Mouse (Mus musculus) adrenal gland, adult 8-10 months (tissue): ENCODE results near the gene Vps53. TPM values are rescaled to one million over a fixed set of nuclear protein-coding genes. Genes with fewer than 3 reads are reported as not detected.

Experiments
- DNase-seq: peaks from one replicate; pipeline ENCODE4 v3.0.0; 2022
- total RNA-seq, 4 experiments: library from RNA; stranded (reverse); gene quantifications; 2 replicates each; pipeline ENCODE4 v1.2.4; 2022

Gene Vps53
- total RNA-seq, 4 experiments from 2014 or later, result 53.9 to 64.1 (median 55.8) TPM

GRCm38 (mm10) chr11:76167079-76167765, 12.2 kb downstream of the Vps53 start:
- peak; percentile 85 for DNase-seq

DNA sequence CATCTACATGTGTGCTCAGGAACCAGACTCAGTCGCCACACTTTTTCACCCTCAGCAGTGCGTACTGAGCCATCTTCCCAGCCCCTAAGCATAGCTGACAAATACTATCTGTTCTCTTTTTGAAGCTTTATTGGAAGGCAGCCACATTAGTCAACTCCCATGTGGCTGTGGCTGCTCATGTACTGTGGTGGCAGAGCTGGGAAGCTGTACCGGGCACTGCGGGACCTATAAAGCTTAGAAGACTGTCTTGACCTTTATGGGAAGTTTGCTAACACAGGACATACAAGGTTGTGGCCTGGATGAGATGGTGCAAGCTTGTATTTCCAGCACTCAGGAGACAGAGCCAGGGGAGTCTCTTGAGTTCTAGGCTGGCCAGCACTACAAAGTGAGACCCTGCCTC, 12.8 kb downstream of the Vps53 start:
- peak; percentile 20 for DNase-seq

DNA sequence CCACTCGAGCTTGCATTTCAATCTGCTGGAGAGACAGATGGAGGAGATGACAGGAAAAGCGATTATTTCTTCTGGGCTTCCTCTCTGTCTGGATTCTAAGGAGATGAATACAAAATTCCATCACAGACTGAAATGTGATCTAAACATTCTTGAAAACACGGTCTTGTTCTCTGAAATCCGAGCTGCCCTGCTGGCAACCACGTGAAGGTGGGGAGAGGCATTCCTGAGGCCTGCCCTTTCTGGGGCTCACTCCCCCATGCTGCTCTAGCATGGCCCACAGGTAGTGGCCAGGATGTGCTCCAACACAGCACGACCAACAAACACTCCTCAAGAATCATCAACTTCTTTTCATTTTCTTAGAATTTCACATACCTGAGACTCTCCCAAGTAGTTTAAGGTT, 19.2 kb downstream of the Vps53 start:
- no peak for DNase-seq

DNA sequence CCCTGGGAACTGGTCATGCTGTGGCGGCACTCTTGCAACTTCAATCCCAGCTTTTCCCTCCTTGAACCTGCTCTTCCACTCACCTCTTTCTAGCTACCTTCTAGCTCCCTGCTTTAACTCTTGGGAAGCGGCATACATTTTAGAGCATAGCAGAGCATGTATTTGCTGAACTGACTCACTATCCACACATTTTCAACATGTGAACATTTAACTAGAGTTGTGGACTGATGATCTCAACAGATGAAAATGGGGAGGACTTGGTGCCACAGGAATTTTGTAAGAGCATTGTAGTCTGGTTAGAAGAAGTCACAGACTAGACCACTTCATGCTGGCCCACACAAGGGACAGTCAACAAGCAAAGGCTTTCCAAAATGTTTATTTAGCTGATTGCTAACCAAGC, 21.1 kb downstream of the Vps53 start:
- no peak for DNase-seq

DNA sequence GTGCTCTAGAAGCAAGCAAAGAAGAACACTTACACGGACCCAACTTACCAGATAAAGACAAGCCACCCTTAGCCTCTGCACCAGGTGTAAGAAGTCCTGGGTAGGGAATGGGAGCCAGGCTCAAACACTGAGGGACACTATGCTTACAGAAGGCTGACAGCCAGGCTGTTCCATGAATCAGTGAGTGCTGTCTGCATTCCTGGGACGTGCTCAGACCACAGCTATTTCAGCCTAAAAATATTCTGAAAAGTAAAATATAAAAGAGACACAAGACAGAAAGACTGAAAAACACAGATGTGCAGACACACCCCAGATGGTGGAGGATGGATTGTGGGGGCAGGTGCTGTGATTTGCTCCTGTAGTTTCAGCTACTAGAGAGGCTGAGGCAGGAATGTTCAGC, 24.6 kb downstream of the Vps53 start:
- DNase-seq, result no peak

DNA sequence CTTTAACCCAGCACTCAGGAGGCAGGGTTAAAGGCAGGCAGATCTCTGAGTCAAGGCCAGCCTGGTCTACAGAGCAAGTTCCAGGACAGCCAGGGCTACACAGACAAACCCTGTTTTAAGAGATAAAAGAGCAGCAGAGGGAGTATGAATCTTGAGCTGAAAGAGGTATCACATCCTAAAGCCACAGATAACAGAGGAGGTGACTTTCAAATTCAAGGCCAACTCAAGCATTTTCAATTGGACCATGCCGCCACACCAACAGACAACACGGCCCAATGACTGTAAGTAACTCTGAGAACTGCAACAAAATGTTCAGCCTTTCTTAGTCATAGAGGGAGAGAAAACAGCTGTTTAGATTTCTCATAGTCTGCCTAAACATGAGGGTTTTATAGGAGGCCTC, 25.2 kb downstream of the Vps53 start:
- no peak for DNase-seq

GRCm38 (mm10) chr11:76153236-76153951, 26.1 kb downstream of the Vps53 start:
- DNase-seq, result no peak

GRCm38 (mm10) chr11:76150980-76151379, 28.5 kb downstream of the Vps53 start:
- no peak for DNase-seq

DNA sequence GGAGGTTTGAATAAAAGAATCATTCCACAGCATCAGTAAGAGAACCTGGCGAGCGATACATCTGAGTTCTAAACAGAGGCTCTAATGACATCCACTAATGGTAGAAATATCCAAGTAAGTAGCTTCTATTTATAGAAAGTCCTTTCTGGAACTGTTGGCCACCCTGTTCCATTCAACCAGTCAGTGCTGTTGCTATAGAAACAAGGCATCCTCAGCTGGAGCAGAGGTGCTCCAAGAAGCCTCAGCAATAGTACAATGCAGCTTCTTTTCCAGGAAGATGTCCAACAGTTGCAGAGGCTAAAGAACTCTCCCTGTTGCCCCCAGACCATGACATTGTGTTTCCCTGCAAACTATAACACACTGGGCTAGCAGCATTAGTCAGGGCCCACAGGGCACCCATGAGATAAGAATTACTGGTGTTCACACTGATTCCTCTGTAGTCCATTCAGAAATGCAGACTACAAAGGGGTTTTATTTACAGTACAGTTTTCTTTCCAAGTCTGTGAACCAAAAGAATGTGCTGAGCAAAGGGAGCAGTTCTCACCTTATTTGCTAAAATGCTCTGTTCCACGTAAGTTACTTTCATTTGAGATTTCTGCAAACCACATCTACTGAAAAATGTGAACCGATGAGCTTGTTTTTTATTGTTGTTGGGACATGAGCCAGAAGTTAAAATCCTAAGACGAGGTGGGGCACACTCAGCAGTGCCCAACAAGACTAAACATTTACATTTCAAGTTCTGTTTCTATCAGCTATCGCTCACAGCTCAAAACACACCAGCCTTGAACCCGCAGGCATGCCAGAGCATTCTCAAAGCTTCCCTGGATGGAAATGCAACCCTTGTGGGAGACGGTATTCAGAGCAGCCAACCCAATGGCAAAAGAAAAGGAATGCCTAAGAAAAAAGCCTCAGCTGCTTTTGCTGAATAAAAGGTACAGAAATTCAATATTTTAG, 31.1 kb downstream of the Vps53 start:
- no peak for DNase-seq

DNA sequence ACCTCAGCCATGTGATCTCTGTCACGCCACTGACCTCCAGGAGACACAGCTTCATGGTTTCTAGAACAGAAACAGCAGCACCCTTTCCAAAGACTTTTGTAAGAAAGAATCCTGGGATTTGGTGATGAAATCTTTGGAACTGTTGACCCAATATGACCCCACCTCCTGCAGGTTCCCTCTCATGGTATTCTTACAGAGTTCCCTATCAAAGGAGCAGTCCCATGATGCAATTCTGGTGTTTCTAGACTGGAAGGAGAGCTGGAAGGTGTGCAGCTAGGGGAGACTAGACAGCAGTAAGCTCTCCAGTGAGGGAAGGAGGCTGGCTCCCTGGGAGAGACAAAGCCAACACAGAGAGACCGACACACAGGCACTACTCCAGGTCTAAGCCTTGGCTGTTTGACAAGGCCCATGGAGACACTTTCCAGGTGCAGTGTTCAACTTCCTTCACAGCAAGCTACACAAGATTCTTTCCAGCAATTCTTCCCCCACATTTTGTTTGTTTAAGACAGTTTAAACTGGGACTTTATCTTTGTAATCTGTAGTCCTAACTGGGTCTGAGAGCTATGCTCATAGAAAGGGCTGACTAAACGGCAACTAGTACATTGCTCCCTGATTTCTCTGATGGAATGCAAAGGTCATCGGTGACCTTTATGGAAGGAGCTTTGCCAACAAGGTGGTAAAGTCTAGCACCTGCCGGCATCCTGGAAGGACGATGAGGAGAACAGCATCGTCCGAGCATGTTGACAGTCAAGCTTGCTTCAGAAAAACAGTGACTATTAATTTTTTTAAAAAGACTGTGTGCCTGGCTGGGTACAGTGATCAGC, 33.0 kb downstream of the Vps53 start:
- no peak for DNase-seq

DNA sequence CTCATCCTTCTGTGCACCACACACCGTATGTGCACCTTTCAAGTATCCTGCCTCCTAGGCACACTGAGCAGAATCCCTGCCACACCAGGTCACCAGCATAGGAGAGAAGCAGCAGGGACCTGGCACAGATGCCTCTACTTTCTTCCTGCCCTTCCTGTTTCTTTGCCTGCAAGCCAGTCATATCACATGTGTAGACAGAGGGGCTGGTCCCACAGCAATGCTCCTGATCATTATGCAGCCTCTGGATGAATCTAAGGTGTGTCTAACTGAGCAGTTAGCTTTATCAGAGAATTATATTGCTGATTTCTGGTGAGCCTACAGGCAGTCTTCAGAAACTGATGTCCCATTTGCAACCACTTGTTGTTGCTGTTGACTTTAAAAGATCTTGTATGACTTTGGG, 34.3 kb downstream of the Vps53 start:
- no peak for DNase-seq

- no peak for DNase-seq
These were observed 35.1 kb downstream of the Vps53 start for GRCm38 (mm10) chr11:76144386-76144785.

GRCm38 (mm10) chr11:76137996-76138395, 41.5 kb downstream of the Vps53 start:
- DNase-seq, result no peak

DNA sequence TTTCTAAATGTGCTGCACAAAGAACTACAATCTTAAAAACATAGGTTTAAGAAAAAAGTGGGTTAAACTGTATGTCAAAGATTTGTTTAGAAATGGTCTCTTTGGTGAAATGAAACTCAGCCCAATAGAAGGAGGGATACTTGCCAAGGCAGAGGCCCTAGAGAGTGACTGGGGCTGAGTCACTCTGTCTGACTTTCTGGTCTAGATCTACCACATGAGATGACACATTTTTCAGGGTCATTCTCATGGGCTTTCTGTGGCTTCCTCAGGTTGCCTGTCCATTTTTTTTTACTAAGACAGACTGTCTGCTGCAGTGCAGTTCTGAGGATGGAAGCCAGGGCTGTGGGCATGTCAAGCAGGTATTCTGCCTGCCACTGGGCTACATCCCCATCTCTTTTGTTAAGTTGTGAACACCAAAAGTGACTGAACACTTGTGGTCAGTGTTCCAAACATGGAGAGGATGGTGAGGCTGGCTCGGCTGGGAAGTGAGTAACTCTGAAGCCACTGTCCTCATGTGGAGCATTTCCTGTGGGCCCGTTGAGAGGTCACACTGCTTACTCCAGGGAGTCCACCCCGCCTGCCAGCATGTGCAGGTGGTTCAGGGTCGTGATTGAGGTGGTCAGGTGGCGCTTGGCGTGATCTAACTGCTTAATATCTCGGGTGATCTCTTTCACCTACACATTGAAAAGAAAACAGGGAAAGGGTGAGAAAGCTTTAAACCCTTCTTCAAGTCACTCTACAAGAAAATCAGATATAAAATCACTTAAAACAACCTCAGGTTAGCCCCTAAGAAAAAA, 43.6 kb downstream of the Vps53 start:
- DNase-seq, result peak; percentile 54

DNA sequence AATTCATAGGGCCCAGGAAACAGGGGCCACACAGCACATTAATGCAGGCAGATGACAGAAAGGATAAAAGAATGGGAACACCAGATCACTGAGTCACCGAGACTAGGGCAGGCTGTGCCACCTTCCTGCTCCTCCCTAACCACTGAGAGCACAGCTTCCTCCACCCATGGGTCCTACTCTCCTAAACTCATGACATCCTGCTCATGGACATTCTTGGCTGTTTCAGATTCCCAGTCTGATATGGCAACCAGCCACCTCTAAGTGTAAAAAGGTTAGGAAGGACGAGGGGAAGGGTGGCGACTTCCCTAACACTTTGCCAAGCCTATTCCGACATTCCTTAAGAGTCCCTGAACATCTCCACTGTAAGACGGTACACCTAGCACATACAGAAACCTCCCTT, 48.6 kb downstream of the Vps53 start:
- peak; percentile 34 for DNase-seq

DNA sequence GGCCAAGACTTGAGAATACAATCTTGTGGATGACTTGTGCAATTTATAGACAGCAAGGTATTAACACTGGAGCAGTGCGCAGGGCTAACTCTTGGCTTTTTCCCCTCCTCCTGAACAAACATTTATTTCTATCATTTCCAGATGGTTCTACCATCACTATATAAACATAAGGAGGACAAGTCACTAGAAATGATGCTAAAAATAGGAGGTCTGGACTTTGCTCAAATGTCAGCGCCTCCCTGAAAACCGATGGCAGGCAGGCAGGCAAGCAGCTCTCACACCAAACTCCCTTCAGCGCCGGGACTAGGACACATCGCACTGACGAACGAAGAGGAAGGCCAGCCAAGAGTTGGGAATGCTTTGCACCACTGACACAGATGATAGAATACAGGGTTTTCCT, 54.1 kb downstream of the Vps53 start:
- DNase-seq, result no peak

DNA sequence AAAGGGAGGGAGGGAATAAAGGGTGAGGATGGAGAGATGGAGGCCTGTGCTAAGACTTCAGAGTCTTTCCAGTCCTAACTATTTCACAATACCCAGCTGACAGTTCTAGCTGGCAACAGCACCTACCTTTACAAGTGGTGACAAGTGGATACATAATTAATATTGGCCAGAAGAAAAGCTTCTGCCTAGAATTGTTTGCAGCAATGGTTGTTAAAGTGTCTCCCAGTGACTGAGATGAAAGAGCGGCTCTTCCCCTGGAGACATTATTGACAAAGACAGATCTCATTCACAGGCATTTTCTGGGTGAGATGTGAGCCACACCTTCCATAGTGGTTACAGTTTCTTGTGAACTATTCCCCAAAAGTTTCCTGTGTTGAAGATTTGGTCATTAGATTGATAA, 55.9 kb downstream of the Vps53 start:
- DNase-seq, result no peak

- no peak for DNase-seq
These were observed 56.9 kb downstream of the Vps53 start for GRCm38 (mm10) chr11:76122571-76122970.

DNA sequence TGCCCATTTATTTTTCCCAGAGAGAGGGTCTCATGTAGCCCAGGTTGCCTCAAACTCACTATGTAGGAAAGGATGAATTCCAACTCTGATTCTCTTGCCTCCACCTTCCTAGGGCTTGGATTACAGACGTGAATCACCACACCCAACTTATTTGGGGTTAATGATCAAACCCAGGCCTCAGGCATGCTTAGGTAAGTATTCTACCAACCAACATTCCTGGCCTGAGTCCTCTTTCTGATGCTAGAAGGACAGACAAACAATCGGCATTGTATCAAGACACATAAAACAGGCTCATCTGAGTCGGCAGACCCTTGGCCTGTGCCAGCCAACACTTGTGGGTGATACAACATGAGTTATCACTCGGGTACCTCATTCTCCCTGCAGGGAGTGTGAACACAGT, 58.4 kb downstream of the Vps53 start:
- DNase-seq, result no peak

- DNase-seq, result no peak
These were observed 59.0 kb downstream of the Vps53 start for GRCm38 (mm10) chr11:76120407-76120901.

- DNase-seq, result no peak
These were observed 69.0 kb downstream of the Vps53 start for GRCm38 (mm10) chr11:76110416-76110815.
